Mouse (Mus musculus) embryonic facial prominence, embryonic 13.5 days (tissue): ENCODE measurements around the gene Ybx2. TPM values are rescaled to one million over a fixed set of nuclear protein-coding genes. Genes with fewer than 3 reads are reported as not detected.

Source experiments
- ATAC-seq: fragments of 200-750 bp; cut with Nextera tagmentation; 2 replicates; pipeline ENCODE4 v1.8.0; 2017; ENCODE audit warnings: low read depth; ENCODE audit not compliant: insufficient number of reproducible peaks, insufficient read depth, low FRiP score, low TSS enrichment
- H3K27ac ChIP-seq: fragments of 300-500 bp; sonication (generic); 2 replicates; pipeline ENCODE4 v1.5.1; 2015; ENCODE audit warnings: moderate library complexity, mild to moderate bottlenecking, inconsistent platforms
- H3K27me3 ChIP-seq: fragments of 300-500 bp; sonication (generic); 2 replicates; pipeline ENCODE4 v1.6.1; 2015; ENCODE audit warnings: mild to moderate bottlenecking, inconsistent platforms
- H3K36me3 ChIP-seq: fragments of 300-500 bp; sonication (generic); 2 replicates; pipeline ENCODE4 v1.6.1; 2015; ENCODE audit warnings: mild to moderate bottlenecking, inconsistent platforms
- H3K4me1 ChIP-seq: fragments of 300-500 bp; sonication (generic); 2 replicates; pipeline ENCODE4 v1.6.1; 2015; ENCODE audit warnings: inconsistent platforms
- H3K4me2 ChIP-seq: fragments of 300-500 bp; sonication (generic); 2 replicates; pipeline ENCODE4 v1.6.1; 2015; ENCODE audit warnings: moderate library complexity, mild to moderate bottlenecking, inconsistent platforms
- H3K4me3 ChIP-seq: fragments of 300-500 bp; sonication (generic); 2 replicates; pipeline ENCODE4 v1.5.1; 2015; ENCODE audit warnings: mild to moderate bottlenecking, inconsistent platforms
- H3K9ac ChIP-seq: fragments of 300-500 bp; sonication (generic); 2 replicates; pipeline ENCODE4 v1.6.1; 2015; ENCODE audit warnings: mild to moderate bottlenecking, inconsistent platforms
- H3K9me3 ChIP-seq: fragments of 300-500 bp; sonication (generic); 2 replicates; pipeline ENCODE4 v1.6.1; 2016; ENCODE audit warnings: inconsistent platforms
- WGBS: fragments of 180-500 bp; shearing (Covaris S2); methylation state at CpG from one replicate; pipeline ENCODE4 v1.1.7; 2015; ENCODE audit warnings: mixed read lengths; 5-methylcytosine and 5-hydroxymethylcytosine counted together
- polyA plus RNA-seq: library from polyadenylated mRNA; unstranded; fragments of >200 nt; fragmentation: Nextera tagmentation; extraction: Ambion mirVana; gene quantifications from 2 replicates; pipeline ENCODE4 v1.2.1, GENCODE M21; 2015

Ybx2 gene
- 7.5 and 10.2 TPM in 2 replicates for polyA plus RNA-seq

DNA sequence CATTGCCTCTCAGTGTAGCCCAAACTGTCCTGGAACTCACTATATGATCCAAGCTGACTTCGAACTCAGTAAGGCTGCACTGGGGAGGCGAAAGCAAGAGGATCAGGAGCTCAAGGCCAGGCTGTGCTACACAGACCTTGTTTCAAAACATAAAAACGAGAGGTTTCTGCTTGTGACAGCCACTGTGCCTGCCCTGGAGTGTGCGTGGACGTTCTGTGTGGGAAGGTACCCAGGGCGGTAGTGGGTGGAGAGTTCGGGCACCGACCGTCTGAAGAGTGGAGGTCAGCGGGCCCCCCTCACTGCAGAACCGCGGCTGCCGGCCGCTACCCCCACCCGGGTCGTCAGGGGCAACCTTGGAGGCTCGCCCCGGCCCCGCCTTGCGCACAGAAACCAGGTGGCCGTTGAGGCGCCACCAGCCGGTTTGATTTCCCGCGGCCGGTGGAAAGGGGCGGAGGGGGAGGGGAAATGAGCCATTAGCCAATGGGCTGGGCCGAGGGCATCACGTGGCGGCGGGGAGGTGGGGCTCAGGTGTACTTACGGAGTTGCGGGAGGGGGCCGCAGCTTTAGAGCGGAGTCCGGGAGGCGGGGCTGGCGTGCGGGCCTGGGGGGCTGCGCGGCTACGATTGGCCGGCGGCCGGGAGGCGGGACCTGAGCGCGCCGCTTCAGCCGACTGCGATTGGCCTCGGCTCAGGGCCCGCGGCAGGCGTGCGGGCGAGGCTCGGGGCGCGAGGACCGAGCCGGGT, at the start of gene Ybx2:
Gene Ybx2, plus strand, starts transcription at position 660 of the 743 bp plus-strand sequence.
- WGBS: 2% methylated on average over 55 of the region's 62 CpGs
- peaks cover 20% of the 10 kb centered on the region for H3K27me3 ChIP-seq

DNA sequence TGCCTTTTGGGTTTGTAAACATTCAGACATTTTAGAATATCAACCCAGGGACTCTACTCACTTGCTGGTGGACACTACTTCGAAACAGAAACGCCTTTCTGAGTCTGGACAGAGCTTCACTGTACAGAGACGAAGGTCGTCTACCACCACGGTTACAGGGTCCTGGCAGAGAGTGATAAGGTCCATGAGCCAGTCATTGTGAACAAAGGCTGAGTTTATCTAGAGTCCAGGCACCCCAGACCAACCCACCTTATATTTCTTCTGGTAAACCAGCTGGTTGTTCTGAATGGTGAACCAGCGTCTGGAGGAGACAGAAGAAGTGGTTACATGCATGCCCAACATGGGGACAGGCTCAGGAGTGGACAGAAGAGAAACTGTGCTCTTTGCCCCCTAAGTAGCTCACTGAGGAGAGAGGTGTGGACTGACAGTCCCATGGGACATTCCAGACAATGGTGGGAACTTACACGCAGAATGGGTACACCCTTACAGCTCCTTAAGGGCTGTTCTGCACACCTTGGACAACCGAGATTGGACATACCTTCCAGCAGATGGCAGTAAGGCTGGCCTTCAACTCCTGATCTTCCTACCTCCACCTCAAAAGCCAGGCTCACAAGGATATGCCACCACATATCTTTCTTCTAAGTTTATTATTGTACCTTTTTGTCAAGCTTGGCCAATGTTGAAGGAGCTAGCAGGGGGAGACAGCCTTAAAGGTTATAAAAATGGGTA, 48.5 kb upstream of the Ybx2 start:
- no peak overlapping the region for H3K27ac ChIP-seq
- H3K9me3 ChIP-seq: no peaks in the 10 kb centered on the region
- H3K4me3 ChIP-seq: no peak overlapping the region
- no peak overlapping the region for H3K4me2 ChIP-seq
- H3K4me1 ChIP-seq: no peaks in the 10 kb centered on the region; the same call in none of the 2 replicates
- H3K27me3 ChIP-seq: no peaks in the 10 kb centered on the region
- no peak for ATAC-seq
- WGBS: 71% methylated on average over 8 of the region's 8 CpGs
- no peak overlapping the region for H3K9ac ChIP-seq
- H3K36me3 ChIP-seq: no peaks in the 10 kb centered on the region

More for the DNA sequence above, at the start of gene Ybx2:
- H3K4me3 ChIP-seq: peak within 1 kb of the TSS; percentile 58
- no peaks in the 10 kb centered on the region for H3K36me3 ChIP-seq
- peak; percentile 83 for ATAC-seq
- no peak within 1 kb of the TSS; the same call in 1 of the 2 replicates for H3K27ac ChIP-seq
- peaks cover 37% of the 10 kb centered on the region for H3K4me1 ChIP-seq
- H3K9me3 ChIP-seq: no peaks in the 10 kb centered on the region
- H3K4me2 ChIP-seq: peak within 1 kb of the TSS; percentile 100
- H3K9ac ChIP-seq: peak within 1 kb of the TSS; percentile 80

GRCm38 (mm10) chr11:69891482-69891881, 44.1 kb upstream of the Ybx2 start:
- Histone ChIP-seq H3K4me2 (no peak overlapping the region), H3K36me3 (no peaks in the 10 kb centered on the region), H3K27me3 (no peaks in the 10 kb centered on the region), H3K9me3 (no peaks in the 10 kb centered on the region), H3K4me1 (no peaks in the 10 kb centered on the region; the same call in 1 of the 2 replicates), H3K9ac (no peak overlapping the region), H3K27ac (no peak overlapping the region), H3K4me3 (no peak overlapping the region)
- WGBS: 81% methylated on average over 4 of the region's 4 CpGs
- ATAC-seq: no peak

DNA sequence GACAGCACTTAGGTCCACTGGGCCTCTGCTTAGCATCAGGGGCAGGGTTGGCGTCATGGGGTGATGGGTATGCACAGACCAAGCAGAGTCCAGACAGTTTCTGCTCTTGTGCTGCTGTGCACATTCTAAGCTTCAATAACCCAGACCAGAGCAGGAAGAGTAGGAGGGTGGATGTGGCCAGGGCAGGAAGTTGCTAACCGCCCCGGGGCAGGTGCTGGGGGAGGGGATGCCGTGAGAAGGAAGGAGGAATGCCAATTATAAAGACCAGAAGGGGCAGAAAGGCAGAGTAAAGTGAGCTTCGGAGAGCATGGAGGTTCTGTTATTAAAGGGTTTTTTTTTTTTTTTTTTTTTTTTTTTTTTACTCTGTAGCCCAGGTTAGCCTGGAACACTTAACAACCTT, 40.9 kb upstream of the Ybx2 start:
- no peaks in the 10 kb centered on the region for H3K36me3 ChIP-seq
- H3K4me1 ChIP-seq: peaks cover 12% of the 10 kb centered on the region
- H3K9ac ChIP-seq: no peak overlapping the region
- ATAC-seq: no peak
- H3K9me3 ChIP-seq: no peaks in the 10 kb centered on the region
- 62% methylated on average over 5 of the region's 5 CpGs for WGBS
- H3K27me3 ChIP-seq: no peaks in the 10 kb centered on the region
- no peak overlapping the region for H3K4me2 ChIP-seq
- no peak overlapping the region for H3K27ac ChIP-seq
- no peak overlapping the region for H3K4me3 ChIP-seq

GRCm38 (mm10) chr11:69895291-69895690, 40.3 kb upstream of the Ybx2 start, which contains the start of gene Acap1:
TSS of gene Acap1 (minus strand) at chr11:69895539.
- Histone ChIP-seq H3K36me3 (no peaks in the 10 kb centered on the region), H3K4me1 (peaks cover 15% of the 10 kb centered on the region), H3K9ac (no peak within 1 kb of the TSS), H3K27me3 (no peaks in the 10 kb centered on the region), H3K4me2 (no peak within 1 kb of the TSS), H3K27ac (no peak within 1 kb of the TSS; the same call in 1 of the 2 replicates), H3K4me3 (no peak within 1 kb of the TSS), H3K9me3 (no peaks in the 10 kb centered on the region)
- WGBS: 78% methylated on average over 4 of the region's 4 CpGs
- ATAC-seq: no peak

GRCm38 (mm10) chr11:69899870-69900269, 35.7 kb upstream of the Ybx2 start:
- H3K27me3 ChIP-seq: no peaks in the 10 kb centered on the region
- no peaks in the 10 kb centered on the region for H3K9me3 ChIP-seq
- peak overlapping the region; percentile 97; the same call in 1 of the 2 replicates for H3K27ac ChIP-seq
- H3K4me1 ChIP-seq: peaks cover 28% of the 10 kb centered on the region
- peak overlapping the region; percentile 78 for H3K4me3 ChIP-seq
- H3K36me3 ChIP-seq: peaks cover 17% of the 10 kb centered on the region
- peak overlapping the region; percentile 96 for H3K9ac ChIP-seq
- no peak for ATAC-seq
- 21% methylated on average over 4 of the region's 4 CpGs for WGBS
- peak overlapping the region; percentile 83 for H3K4me2 ChIP-seq

GRCm38 (mm10) chr11:69900471-69901405, 34.9 kb upstream of the Ybx2 start, which contains the start of the genes 2810408A11Rik and Neurl4:
TSS of gene 2810408A11Rik (minus strand) at chr11:69900987.
TSS of gene Neurl4 (plus strand) at chr11:69901072.
- 0% methylated on average over 38 of the region's 38 CpGs for WGBS
- Histone ChIP-seq H3K9ac (peak within 1 kb of the TSS; percentile 96), H3K4me2 (peak within 1 kb of the TSS; percentile 83), H3K9me3 (no peaks in the 10 kb centered on the region), H3K27ac (peak within 1 kb of the TSS; percentile 97), H3K4me1 (peaks cover 28% of the 10 kb centered on the region), H3K27me3 (no peaks in the 10 kb centered on the region), H3K36me3 (peaks cover 26% of the 10 kb centered on the region), H3K4me3 (peak within 1 kb of the TSS; percentile 78)
- peak; percentile 92 for ATAC-seq

DNA sequence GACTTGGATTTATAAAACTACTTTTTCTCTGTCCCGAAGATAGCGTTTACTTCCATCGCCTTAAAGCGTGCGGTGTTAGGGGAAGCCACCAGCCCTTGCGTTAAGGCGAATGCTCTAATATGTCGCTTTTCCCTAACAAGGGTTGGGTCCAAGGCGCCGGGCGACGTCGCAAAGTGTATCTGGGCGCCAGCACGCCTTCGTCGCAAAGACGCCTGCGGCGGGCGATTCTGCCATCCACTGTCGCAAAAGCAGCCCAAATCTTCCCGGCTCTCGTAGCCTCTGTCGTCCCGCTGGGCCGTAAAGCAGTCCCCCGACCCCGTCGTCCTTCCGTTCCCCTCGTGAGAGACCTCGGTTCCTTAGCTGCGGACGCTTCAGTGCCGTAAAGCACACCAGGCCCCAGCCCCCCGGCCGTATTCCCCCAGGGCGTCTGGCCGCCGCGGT, 34.2 kb upstream of the Ybx2 start:
- peak; percentile 76 for ATAC-seq
- WGBS: under 1% methylated on average over 42 of the region's 42 CpGs
- Histone ChIP-seq H3K9ac (peak overlapping the region; percentile 96), H3K36me3 (peaks cover 33% of the 10 kb centered on the region), H3K9me3 (no peaks in the 10 kb centered on the region), H3K27ac (peak overlapping the region; percentile 97), H3K27me3 (no peaks in the 10 kb centered on the region), H3K4me3 (peak overlapping the region; percentile 78), H3K4me1 (peaks cover 28% of the 10 kb centered on the region), H3K4me2 (peak overlapping the region; percentile 83)

DNA sequence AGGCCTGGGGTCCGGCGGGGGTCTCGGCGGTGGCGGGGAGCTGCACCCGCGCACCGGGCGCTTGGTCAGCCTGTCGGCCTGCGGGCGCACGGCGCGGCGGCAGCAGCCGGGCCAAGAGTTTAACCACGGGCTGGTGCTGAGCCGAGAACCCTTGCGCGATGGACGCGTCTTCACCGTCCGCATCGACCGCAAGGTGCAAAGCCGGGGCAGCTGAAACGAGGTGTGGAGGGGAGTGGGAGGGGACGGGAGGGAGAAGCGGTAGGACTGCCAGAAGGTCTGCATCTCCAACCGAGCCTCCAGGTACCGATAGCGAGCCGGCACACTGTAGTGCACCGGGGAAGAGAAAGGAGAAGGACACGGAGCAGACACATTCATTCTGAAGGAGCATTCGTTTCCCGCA, 33.6 kb upstream of the Ybx2 start:
- Histone ChIP-seq H3K4me2 (peak overlapping the region; percentile 83), H3K4me3 (peak overlapping the region; percentile 78), H3K27ac (peak overlapping the region; percentile 97), H3K4me1 (peaks cover 28% of the 10 kb centered on the region), H3K27me3 (no peaks in the 10 kb centered on the region), H3K9ac (peak overlapping the region; percentile 96), H3K36me3 (peaks cover 39% of the 10 kb centered on the region), H3K9me3 (no peaks in the 10 kb centered on the region)
- WGBS: 1% methylated on average over 39 of the region's 39 CpGs
- no peak for ATAC-seq

DNA sequence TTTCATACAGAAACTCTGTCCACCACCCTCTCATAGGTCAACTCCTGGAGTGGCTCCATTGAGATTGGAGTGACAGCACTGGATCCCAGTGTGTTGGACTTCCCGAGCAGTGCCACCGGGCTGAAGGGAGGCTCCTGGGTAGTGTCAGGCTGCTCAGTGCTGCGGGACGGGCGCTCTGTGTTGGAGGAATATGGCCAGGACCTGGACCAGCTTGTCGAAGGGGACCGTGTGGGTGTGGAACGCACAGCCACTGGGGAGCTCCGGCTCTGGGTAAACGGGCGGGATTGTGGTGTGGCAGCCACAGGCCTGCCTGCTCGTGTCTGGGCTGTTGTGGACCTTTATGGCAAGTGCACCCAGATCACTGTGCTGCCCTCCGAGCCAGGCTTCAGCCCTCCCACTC, 32.6 kb upstream of the Ybx2 start:
- 88% methylated on average over 13 of the region's 13 CpGs for WGBS
- H3K9ac ChIP-seq: peak overlapping the region; percentile 96
- H3K27me3 ChIP-seq: no peaks in the 10 kb centered on the region
- H3K4me3 ChIP-seq: peak overlapping the region; percentile 78
- H3K4me2 ChIP-seq: peak overlapping the region; percentile 83
- ATAC-seq: no peak
- H3K27ac ChIP-seq: no peak overlapping the region
- H3K4me1 ChIP-seq: peaks cover 28% of the 10 kb centered on the region
- peaks cover 48% of the 10 kb centered on the region for H3K36me3 ChIP-seq
- H3K9me3 ChIP-seq: no peaks in the 10 kb centered on the region

GRCm38 (mm10) chr11:69904311-69904710, 31.3 kb upstream of the Ybx2 start:
- H3K9ac ChIP-seq: 0 out of 2 replicates have a peak overlapping the region, but pooled peaks have one; percentile 2
- H3K4me3 ChIP-seq: no peak overlapping the region
- 95% methylated on average over 9 of the region's 9 CpGs for WGBS
- ATAC-seq: no peak
- no peak overlapping the region for H3K27ac ChIP-seq
- H3K27me3 ChIP-seq: no peaks in the 10 kb centered on the region
- H3K9me3 ChIP-seq: no peaks in the 10 kb centered on the region
- no peak overlapping the region for H3K4me2 ChIP-seq
- H3K36me3 ChIP-seq: peaks cover 62% of the 10 kb centered on the region
- H3K4me1 ChIP-seq: peaks cover 20% of the 10 kb centered on the region
